Mouse (Mus musculus) limb, embryonic 11.5 days (tissue): ENCODE measurements around the gene Serpinh1. TPM values are rescaled to one million over a fixed set of nuclear protein-coding genes. Genes with fewer than 3 reads are reported as not detected.
"Not testable (repeated sequence)": the region's sequence is repeated elsewhere in the genome, so short reads cannot be mapped to it uniquely, and the experiment has no call there.

ENCODE experiments used
- ATAC-seq: fragments of 200-750 bp; cut with Nextera tagmentation; 2 replicates; pipeline ENCODE4 v1.8.0; 2017; ENCODE audit warnings: low read depth; ENCODE audit not compliant: insufficient number of reproducible peaks, low FRiP score, low TSS enrichment
- DNase-seq: peaks from one replicate; pipeline ENCODE4 v3.0.0-alpha.2; 2015; ENCODE audit warnings: low spot score
- H3K27ac ChIP-seq: fragments of 300-500 bp; sonication (generic); replicated peaks from 2 replicates; pipeline ENCODE4 v1.5.1; 2014; ENCODE audit warnings: low read depth, mild to moderate bottlenecking, low read length
- H3K27me3 ChIP-seq: fragments of 300-500 bp; sonication (generic); 2 replicates; pipeline ENCODE4 v1.6.1; 2014; ENCODE audit warnings: mild to moderate bottlenecking, low read length, mixed read lengths; ENCODE audit not compliant: control insufficient read depth, insufficient read depth
- H3K36me3 ChIP-seq: fragments of 300-500 bp; sonication (generic); 2 replicates; pipeline ENCODE4 v1.6.1; 2014; ENCODE audit warnings: mild to moderate bottlenecking, low read length, moderate library complexity, mixed read lengths; ENCODE audit not compliant: control insufficient read depth, insufficient read depth
- H3K4me1 ChIP-seq: fragments of 300-500 bp; sonication (generic); 2 replicates; pipeline ENCODE4 v1.6.1; 2014; ENCODE audit warnings: low read length, mixed read lengths; ENCODE audit not compliant: control insufficient read depth, insufficient read depth
- H3K4me2 ChIP-seq: fragments of 300-500 bp; sonication (generic); 2 replicates; pipeline ENCODE4 v1.6.1; 2014; ENCODE audit warnings: low read depth, mild to moderate bottlenecking, moderate library complexity; ENCODE audit not compliant: severe bottlenecking
- H3K4me3 ChIP-seq: fragments of 300-500 bp; sonication (generic); 2 replicates; pipeline ENCODE4 v1.5.1; 2014; ENCODE audit warnings: low read depth, low read length
- H3K9ac ChIP-seq: fragments of 300-500 bp; sonication (generic); 2 replicates; pipeline ENCODE4 v1.6.1; 2014; ENCODE audit warnings: mild to moderate bottlenecking, low read length
- H3K9me3 ChIP-seq: fragments of 300-500 bp; sonication (generic); 2 replicates; pipeline ENCODE4 v1.6.1; 2016; ENCODE audit warnings: low read length; ENCODE audit not compliant: control insufficient read depth
- WGBS: fragments of 180-500 bp; shearing (Covaris S2); extraction: QIAGEN DNeasy Blood & Tissue Kit; methylation state at CpG from one replicate; pipeline ENCODE4 v1.1.7; 2014; 5-methylcytosine and 5-hydroxymethylcytosine counted together
- polyA plus RNA-seq: library from polyadenylated mRNA; unstranded; fragments of >200 nt; fragmentation: Nextera tagmentation; extraction: Ambion mirVana; gene quantifications from 2 replicates; pipeline ENCODE4 v1.2.1, GENCODE M21; 2014

Serpinh1 gene
- polyA plus RNA-seq, 1 experiment from 2014 or later = 413 TPM

DNA sequence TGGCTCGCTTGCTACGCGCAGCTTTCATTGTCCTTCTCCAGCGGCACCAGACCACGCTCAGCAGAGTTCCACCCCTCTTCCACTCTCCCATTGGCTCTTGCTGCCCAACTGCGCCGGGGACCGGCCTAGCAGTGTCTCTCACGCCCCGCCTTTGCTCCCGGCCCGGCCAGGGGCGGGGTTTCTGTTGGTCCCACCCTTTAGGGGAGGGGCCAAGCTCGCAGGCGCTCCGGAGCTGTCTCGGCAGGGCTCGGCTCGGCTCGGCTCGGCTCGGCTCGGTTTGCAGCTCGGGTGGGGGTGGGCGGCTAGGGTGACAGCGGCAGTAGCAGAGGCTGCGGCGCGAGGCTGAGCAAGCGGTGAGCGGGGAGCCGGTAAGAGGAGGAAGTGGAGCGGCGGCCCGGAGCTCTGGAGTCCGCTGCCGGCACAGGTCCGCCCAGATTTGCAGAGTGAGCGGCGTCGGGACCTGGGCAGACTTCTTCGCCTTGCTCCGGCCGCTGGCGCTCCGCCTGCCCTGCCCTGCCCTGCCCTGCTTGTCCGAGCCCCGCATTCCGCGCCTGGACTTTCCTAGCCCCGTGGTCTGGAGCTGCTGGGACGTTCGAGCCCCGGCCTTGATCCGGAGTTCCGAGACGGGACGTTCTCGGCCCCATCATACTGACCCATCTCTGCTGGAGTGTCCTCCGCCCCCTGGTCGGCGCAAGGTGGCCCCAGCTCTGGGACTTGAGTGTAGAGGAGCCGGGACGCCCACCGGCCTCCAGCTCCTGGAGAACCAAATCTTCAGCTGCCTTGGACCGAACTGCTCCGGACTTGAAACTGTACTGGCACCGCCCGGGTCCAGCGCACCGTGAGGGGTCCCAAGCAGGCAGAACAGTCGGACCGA lies 28.4 kb upstream of the Serpinh1 start, which contains the start of gene Gdpd5:
Gdpd5 (plus strand) TSS at position 201 of the 874 bp plus-strand sequence.
- Histone ChIP-seq H3K27ac (peak within 1 kb of the TSS; percentile 86), H3K4me1 (peaks cover 18% of the 10 kb centered on the region), H3K4me3 (peak within 1 kb of the TSS; percentile 44), H3K27me3 (peaks cover 3% of the 10 kb centered on the region; the same call in 1 of the 2 replicates), H3K9me3 (no peaks in the 10 kb centered on the region), H3K4me2 (peak within 1 kb of the TSS; percentile 93), H3K9ac (peak within 1 kb of the TSS; percentile 81), H3K36me3 (no peaks in the 10 kb centered on the region)
- DNase-seq = peak; percentile 100
- under 1% methylated on average over 73 of the region's 73 CpGs for WGBS
- ATAC-seq = peak; percentile 94

DNA sequence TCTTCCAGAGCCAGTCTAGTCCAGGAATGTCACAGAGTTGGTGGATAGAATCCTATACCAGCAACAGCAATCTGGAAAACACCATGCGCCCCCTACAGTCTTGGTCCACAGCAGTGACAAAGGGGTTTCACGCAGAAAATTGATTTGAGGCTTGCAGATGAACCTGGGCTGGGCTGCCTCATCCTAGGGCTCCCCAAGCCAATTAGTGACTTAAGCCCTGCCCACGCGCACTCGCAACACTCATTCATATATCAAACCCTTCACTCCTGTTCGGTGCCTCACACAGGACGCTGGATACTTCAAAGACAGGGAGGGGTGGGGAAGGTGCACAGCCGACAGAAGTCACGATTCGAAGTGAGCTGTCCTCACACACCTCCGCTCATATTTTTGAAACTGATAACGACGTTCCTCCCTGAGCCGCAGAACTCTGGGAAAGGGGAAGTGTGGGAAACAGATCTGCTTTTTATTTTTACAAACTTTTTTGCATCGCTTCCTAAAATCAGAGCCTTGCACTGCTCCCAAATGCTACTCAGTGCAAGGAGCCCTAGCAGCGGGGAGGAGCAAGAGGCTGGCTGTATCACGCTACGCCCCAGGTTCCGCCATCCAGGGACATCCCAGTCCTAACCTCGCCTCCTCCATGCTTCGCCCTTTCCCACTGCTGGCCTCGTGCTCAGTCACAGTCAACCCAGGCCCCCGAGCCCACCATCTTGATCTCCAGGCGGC lies 27.6 kb upstream of the Serpinh1 start:
- Histone ChIP-seq H3K9me3 (no peaks in the 10 kb centered on the region), H3K4me2 (peak overlapping the region; percentile 93), H3K27ac (peak overlapping the region; percentile 86), H3K4me1 (peaks cover 18% of the 10 kb centered on the region), H3K4me3 (peak overlapping the region; percentile 44), H3K9ac (peak overlapping the region; percentile 81), H3K36me3 (no peaks in the 10 kb centered on the region), H3K27me3 (peaks cover 3% of the 10 kb centered on the region; the same call in 1 of the 2 replicates)
- peak; percentile 82 for DNase-seq
- WGBS = 1% methylated on average over 24 of the region's 24 CpGs
- peak; percentile 63 for ATAC-seq

DNA sequence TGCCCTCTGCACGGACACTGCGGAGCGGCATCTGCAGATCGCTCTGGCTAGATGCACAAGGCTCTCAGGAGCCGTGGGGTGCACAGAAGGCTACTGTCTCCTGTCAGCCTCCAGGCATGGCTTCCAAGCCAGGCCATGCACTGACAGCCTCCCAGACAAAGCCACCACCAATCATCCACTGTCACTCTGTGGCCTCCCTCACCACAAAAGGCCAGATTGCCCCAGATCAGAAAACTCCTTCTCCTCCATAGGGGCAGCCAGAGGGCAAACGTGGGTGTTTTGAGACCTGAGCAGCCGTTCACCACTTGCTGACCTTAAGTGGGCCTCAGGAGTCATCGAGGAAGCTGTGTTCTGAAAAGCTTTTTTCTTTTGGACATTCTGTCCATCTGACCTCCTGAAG lies 25.8 kb upstream of the Serpinh1 start:
- Histone ChIP-seq H3K36me3 (no peaks in the 10 kb centered on the region), H3K27me3 (peaks cover 3% of the 10 kb centered on the region; the same call in 1 of the 2 replicates), H3K4me2 (no peak overlapping the region), H3K4me3 (no peak overlapping the region), H3K4me1 (peaks cover 9% of the 10 kb centered on the region), H3K27ac (no peak overlapping the region), H3K9me3 (no peaks in the 10 kb centered on the region), H3K9ac (no peak overlapping the region)
- WGBS = 60% methylated on average over 8 of the region's 8 CpGs
- DNase-seq (no peak), ATAC-seq (no peak)

DNA sequence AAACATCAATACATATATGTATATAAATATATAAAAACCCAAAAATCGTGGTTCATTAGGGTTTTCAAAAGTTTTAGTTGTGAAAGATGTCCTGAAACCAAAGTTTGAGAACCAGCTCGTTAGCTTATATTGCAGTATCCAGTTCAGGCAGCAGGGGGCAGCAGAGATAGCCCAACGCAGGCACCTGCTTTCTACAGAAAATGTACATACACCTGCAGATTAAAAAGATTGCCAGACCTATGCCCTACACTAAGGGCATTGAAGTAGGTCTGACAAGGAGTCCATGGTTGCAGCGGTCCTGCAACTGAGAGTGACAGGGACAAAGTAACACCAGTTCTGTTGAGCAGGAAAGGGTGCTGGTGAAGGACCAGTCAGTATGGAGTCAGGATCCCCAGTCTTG lies 22.4 kb upstream of the Serpinh1 start:
- no peak for ATAC-seq
- Histone ChIP-seq H3K4me2 (no peak overlapping the region), H3K27ac (no peak overlapping the region), H3K9ac (no peak overlapping the region), H3K4me1 (no peaks in the 10 kb centered on the region), H3K4me3 (no peak overlapping the region), H3K27me3 (no peaks in the 10 kb centered on the region), H3K9me3 (no peaks in the 10 kb centered on the region), H3K36me3 (no peaks in the 10 kb centered on the region)
- 6% methylated on average over 4 of the region's 4 CpGs for WGBS
- DNase-seq = peak; percentile 90

DNA sequence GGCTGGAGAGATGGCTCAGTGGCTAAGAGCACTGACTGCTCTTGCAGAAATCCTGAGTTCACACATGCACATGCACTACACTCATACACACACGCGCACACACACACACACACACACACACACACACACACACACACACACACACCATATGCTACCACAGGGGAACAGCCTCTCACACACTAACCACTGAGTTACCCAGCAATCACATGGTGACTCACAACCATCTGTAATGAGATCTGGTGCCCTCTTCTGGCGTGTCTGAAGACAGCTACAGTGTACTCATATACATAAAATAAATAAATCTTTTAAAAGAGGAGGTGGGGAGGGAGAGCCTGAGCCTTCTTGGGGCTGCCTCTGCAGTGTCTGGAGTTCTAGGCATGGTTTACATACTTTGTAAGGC lies 21.3 kb upstream of the Serpinh1 start:
- not testable (repeated sequence) for H3K27me3 ChIP-seq, H3K9ac ChIP-seq, H3K9me3 ChIP-seq, ATAC-seq, DNase-seq, H3K36me3 ChIP-seq, H3K4me1 ChIP-seq, H3K4me2 ChIP-seq, H3K4me3 ChIP-seq, H3K27ac ChIP-seq
- 67% methylated on average over 3 of the region's 3 CpGs for WGBS

DNA sequence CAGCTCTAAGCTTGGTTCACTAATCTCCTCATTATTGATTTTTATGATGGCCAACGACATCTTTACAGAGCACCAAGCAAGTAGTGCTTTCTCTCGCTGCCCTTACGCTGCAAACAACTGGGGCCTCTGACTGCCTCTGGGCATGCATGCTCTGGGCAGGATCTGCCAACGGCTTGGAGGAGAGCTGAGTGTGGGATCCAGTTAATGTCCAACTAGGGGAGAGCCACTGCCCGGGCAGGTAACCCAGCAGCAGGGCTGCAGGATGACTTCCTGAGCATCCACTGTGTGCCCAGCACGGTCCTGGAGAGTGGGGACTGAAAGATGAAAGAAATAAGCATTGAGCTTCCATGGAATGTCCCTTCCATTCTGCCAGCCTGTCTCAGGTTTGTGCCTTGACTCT lies 13.7 kb upstream of the Serpinh1 start:
- Histone ChIP-seq H3K4me3 (no peak overlapping the region), H3K4me2 (no peak overlapping the region), H3K36me3 (no peaks in the 10 kb centered on the region), H3K27ac (no peak overlapping the region), H3K27me3 (no peaks in the 10 kb centered on the region), H3K4me1 (0 out of 2 replicates have a peak, but pooled peaks cover 2% of the 10 kb centered on the region), H3K9me3 (no peaks in the 10 kb centered on the region), H3K9ac (no peak overlapping the region)
- ATAC-seq (no peak), DNase-seq (no peak)
- WGBS = 55% methylated on average over 6 of the region's 6 CpGs

DNA sequence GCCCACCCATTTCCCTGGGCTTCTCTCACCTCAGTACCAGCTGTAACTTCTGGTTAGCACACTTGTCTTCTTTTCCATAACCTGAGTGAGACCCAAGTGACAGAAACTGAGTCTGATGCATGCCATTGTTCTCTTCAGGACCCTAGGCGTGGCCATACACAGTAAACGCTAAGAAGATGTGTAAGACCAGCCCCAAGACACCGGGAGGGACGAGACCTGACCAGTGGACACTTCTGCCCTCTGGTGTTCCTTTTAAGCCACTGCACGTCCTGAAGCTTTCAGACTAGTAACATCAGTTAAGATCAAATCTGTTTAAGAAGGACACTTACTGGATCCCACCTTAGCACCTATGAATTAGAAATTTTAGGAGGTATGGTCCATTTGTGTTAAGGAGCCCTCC lies 12.0 kb upstream of the Serpinh1 start:
- no peak overlapping the region for H3K27ac ChIP-seq
- no peaks in the 10 kb centered on the region for H3K9me3 ChIP-seq
- 0 out of 2 replicates have a peak, but pooled peaks have one; percentile 8 for ATAC-seq
- DNase-seq = peak; percentile 83
- H3K4me1 ChIP-seq = peaks cover 11% of the 10 kb centered on the region
- H3K4me2 ChIP-seq = no peak overlapping the region
- no peak overlapping the region for H3K4me3 ChIP-seq
- H3K27me3 ChIP-seq = no peaks in the 10 kb centered on the region
- H3K9ac ChIP-seq = no peak overlapping the region
- 3% methylated on average over 5 of the region's 5 CpGs for WGBS
- no peaks in the 10 kb centered on the region for H3K36me3 ChIP-seq

DNA sequence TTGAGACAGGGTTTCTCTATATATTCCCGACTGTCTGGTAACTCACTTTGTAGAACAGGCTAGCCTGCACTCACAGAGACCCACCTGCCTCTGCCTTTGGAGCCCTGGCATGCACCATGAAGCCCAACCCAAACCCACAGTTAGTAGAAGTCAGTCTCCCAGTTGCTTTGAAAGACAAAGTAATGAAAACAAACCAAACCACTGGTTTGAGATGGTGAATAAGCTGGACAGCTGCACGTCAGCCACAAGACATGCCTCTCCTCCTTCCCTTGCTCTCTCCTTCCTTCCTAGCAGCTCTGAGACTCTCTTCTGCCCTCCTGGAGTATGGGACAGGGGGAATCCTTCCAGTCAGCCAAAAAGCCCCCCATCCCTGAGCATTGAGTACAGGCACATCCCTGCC lies 9.1 kb upstream of the Serpinh1 start:
- no peak overlapping the region for H3K4me3 ChIP-seq
- H3K27me3 ChIP-seq = no peaks in the 10 kb centered on the region
- H3K4me2 ChIP-seq = no peak overlapping the region
- ATAC-seq (no peak), DNase-seq (no peak)
- H3K9ac ChIP-seq = no peak overlapping the region
- H3K27ac ChIP-seq = no peak overlapping the region
- H3K4me1 ChIP-seq = peaks cover 20% of the 10 kb centered on the region
- WGBS = 90% methylated on average over 2 of the region's 2 CpGs
- H3K36me3 ChIP-seq = no peaks in the 10 kb centered on the region
- H3K9me3 ChIP-seq = no peaks in the 10 kb centered on the region
